Mouse (Mus musculus) kidney, adult 18-20 months (tissue): ENCODE results near the gene Suco.

ENCODE experiments used
- DNase-seq: peaks from one replicate; pipeline ENCODE4 v3.0.0; 2021

Gene Suco

DNA sequence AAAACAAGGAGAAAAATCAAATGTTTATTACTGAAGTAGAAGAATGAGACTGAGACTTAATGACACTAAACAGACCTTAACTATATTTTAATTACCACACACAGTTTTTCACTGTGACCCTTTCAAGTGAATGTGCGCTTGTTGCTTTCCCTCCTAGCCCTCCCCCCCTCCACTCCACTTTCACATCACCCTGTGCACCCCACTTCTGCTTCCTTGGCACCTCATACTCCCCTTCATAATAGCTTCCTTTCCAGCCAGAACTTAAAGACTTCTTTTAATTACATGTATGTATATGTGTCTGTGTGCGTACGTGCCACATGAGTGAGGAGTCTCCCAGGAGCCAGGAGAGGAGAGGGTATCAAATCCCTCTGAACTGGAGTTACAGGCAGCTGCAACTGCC, 12.3 kb upstream of the Suco start:
- no peak for DNase-seq

DNA sequence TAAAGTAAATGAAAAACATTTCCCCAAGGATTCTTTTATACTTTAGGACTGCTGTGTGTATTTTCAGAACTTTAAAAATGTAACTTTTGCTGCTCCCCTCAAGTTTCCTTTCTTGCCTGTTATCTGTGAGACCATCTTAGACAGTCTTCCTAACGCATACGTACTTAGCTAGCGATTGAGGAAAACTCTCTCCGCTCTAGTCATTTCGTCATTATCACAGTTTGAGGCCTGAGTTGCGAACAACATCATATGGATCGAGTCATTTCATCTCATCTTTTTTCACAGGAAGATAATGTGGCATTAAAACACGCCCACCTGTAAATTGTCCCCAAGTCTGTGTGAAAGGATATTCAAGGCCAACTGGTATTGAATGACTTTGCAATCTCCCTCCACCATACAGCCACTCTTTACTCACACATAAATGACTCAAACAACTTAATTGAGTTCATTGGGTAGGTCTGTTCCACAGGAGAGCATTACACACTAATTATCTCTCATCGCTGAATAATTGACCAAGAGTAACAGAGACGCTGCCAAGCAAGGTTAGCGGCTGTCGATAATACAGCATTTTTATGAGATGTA, 11.3 kb upstream of the Suco start:
- no peak for DNase-seq

DNA sequence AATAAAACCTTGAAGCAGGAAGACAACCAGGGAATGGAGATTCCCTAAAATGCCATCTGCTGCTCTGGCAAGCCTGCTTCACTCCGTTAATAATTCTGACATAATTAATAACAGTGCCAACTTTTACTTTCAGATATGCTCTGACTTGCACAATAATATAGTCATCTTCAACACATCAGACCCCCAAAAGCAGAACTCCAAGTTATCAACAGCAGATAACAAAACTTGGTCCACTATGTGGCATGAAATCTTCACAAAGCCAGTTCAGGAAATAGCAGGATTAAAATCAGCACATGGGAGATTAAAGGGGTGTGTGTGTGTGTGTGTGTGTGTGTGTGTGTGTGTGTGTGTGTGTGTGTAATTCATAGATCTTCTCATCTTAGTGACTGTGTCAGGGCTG, 9.3 kb upstream of the Suco start:
- no peak for DNase-seq

DNA sequence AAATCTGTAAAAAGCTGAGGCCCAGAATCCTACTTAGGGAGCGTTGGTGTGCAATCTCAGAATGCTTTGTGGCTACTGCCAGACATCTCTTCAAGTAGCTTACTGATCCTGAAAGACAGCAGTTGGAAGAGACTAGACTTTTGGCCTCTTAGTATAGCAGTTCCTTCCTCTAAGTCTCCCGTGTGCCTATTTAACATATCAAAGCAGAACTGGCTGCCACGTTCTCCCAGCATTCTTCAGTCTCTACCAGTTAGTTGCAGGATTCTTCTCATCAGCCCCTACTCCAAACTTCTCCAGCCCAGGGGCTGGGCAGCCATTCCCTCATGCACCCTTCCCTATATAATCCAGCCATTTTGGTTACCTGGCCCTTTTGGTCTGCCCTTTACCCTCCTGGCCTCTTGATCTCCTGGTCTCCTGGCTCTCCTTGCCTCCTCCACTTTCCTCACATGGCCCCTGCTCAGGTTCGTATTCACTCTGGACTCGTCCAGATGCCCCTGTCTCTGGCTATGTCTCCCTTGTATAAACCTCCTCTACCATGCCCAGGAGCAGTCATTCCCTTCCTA, 1.2 kb upstream of the Suco start:
- DNase-seq = no peak

DNA sequence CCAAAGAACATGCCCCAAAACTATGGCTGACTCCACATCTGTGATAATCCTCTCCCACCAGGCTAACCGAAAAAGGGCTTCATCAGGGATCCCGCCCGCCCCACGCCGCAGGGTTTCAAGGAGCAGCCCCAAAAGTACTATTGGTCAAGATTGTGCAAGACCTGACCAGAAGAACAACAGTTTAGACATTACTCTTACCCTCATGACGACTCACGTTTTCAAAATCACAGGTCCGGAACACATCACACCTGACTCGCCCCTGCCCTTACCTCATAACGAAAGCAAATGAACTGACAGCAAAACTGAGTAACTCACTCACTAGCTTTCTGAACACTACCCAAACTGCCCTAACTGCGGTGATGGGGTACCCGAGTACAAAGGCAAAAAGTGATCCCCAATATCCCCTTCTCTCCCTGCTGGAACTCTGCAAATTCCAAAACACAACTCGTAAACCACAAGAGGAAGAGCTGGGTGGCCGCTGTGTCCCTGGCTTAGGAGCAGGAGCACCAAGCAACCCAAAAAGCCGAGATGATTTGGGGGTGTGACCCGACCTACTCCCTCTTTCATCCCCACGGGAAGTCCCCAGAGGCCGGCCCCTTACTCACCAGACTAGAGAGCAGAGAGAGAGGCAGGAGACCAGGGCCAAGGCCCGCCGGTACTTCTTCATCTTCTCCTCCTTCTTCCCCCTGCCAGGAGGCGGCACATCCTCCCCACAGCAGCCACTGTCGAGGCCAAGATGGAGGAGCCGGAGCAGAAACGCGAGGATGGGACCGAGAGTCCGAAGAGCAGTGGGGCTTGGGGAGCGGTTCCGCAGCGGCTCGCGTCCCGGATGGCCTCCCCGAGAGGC, 553 bp downstream of the Suco start:
- DNase-seq = no peak

DNA sequence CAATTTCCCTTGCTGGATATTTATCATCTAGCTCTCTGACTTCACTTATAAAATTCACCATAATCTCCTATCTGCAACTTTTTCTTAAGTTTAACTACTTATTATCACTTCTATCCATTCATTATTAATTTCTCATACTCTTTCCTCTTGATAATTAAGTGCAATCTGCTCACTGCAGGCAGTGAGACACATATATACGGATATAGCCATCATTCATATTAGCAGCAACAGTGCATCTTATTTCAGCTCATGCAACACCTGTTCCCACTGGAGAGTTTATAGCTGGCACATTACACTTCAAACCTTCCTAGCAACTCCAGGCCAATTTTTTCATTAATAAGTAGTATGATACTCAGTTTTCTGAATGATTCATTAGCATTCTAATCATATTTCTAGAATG, 7.1 kb downstream of the Suco start:
- DNase-seq = no peak

DNA sequence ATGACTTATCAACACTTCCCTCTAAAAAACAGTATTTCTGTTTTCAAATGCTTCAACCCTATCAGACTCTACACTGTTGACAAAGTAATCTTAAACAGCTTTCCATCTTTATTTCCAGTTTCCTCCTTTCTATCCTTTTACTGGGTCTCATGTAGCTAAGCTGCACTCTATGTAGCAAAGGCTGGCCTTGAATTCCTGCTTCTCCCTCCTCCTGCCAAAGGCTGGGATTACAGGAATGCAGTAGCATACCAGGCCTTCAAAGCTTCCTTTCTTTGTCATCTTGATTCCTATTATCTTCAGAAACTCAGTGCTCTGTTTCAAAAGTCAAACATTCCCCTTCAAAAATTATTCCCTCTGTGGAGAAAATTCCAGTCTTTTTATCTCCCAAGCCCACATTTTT, 8.1 kb downstream of the Suco start:
- no peak for DNase-seq

DNA sequence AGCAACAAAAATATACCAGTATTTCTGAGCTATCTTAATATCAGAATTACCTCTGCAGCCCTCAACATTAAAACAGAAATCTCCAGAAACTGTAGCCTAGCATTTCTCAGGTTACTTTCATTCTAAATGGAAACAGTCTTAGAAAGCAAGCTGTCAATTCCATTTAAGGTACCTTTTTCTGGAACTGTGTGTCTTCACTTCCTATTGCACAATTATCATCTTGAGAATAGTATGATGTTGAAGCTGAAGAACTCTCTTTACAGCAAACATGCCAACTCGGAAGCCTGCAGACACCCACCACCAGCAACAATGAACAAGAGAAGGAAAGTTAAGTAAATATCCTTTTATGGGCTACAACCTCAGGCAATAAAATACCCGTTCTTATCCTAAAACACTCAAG, 12.7 kb downstream of the Suco start:
- no peak for DNase-seq

DNA sequence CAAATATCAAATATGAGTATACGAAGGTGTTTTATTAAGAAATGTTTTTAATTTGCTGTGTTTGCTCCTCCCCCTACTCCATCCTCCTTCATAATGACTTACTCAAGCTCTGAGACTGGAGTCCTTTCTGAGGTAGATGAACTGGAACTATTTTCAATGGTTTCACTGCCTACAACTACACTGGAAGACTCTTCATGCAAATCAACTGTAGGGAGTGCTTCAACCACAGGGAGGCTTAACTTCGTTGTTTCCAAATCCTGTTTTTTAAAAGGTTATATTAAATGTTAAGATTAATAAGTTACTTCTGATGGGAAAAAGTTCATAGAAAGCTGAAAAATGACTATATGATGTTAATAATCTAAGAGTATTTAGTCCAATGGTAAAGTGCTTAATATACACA, 17.2 kb downstream of the Suco start:
- DNase-seq = no peak

DNA sequence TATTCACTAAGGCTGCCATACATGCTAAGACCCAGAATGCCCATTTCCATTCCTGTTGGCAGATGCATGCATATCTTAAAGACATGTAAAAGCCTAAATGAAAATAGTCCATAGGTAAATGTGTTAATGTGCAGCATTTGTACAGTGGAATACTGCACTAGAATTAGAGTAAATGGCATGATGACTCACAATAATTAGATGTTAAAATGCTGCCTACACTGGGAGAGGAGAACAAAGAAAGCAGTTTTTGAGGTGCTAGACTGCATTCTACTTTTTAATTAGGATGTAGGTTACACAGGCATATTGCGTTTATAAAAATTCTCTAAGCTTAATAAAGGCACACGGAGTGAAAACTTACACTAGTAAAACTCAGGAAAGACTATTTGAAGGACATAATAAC, 49.8 kb downstream of the Suco start:
- DNase-seq = no peak

DNA sequence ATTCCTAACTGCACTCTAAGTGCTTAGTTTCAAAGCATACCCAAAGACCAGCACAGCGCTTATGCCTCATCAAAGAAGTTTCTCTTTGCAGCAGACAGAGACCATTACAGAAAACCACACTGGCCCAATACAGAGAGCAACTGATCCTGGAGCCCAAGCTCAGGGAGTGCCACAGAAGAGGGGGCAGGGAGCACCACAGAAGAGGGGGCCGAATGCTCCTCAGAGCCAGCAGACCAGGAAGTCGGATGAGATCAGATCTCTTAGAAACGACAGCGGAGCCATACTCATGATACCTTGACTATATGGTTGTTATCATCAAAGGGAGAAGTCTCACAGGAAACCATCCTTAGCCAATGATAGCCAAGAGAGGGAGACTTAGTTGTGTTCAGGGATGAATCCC, 67.1 kb downstream of the Suco start:
- DNase-seq = no peak

DNA sequence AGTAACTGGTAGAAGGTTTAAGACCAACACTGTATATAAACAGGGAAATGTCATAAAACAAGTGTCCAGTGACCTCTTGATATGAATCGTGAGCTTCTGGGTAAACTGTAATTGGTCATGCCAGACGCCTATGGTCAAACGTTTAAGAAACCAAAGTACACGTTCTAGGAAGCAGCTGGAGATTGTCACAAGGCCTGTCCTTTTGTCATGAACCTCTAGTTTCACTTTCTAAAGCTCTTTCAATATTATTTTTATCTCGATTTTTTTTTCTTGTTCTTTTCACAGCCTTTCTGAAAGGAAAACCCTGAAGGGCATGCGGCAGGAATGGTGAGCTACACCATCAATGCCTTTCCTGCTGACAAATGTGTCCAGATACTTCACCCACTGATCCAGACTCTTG, 67.5 kb downstream of the Suco start:
- DNase-seq = no peak

DNA sequence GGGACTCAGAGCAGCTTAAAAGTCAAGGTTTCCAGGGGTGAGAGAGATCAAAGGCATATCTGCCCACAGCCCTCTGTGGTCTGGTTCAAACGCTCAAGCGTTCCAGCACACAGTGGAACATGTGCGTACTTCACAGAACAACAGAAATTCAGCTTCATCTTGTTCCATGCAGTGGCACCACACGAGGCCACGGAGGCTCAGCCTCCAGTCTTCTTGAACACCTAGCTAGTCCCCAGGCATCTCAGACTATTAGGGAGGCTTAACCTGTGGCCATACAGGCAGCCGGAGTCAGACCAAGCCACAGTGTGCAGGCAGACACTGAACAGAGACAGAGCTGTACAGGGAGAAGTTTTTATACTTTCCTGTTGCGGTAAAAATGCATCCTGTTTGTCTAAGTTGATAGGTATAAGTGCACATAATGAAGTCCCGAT, 71.9 kb downstream of the Suco start:
- DNase-seq = no peak

DNA sequence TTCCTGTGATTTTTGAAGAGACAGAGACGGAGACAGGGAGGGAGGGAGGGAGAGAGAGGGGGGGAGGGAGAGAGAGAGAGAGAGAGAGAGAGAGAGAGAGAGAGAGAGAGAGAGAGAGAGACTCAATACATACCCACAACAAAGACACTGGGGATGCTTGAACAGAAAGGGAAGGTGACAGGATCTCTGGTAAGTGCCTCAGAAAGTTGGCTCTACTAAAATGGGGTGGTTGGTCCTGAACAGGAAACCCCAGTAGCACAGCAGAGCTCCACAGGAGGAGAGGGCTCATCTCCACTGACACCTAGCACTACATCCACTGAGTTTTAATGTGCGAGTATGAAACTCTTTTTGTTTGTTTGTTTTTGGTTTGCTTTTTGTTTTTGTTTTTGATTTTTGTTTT, 75.2 kb downstream of the Suco start:
- no peak for DNase-seq

DNA sequence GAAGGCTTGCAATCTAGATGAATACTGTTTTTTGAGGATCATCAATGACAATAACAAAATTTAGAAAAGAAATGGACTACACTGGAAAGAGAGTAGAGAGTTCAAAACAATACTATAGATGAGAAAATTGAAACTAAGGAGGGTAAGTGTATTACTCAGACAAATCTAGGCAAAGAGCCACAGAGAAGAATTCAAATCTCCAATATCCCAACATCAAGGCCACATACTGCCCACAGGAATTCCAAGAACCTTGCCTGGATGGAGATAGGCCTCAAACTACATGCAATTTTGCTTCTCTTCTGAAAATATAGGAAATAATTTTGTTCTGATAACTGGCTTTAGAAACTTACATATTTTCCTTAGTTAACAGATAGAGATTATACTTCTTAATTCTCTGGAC, 76.2 kb downstream of the Suco start:
- DNase-seq = no peak

DNA sequence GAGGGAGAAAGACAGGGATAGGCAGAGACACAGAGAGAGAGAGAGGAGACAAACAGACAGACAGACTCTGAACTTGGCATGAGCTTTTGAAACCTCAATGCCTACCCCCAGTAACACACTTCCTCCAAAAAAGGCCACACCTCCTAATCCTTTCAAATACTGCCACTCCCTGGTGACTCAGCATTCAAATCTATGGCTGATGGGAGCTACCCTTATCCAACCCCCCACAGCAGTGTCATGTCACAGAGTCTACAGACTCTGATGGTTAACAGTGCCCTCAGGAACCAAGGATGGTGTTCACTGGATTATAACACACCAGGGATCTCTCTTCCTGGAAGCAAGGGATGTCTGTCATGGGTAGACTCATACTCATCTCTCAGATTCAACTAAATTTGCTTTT, 76.7 kb downstream of the Suco start:
- DNase-seq = no peak

DNA sequence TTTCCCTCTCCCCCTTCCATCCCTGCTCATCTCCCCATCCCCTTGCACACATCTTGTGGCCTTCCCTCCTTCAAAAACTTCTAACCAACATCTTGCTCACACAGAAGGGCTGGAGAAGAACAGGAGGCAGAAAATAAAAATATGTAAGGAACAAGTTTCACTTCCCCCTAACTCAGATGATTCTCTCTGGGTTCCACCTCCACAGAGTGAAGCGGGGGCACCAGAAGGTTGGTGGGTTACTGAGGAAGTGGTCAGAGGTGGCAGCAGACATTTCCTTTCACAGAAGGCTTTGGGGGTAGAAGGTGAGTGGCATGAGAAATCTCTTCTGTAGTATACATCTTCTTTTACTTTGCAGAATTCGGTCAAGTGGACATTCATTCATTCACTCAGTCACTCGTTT, 77.6 kb downstream of the Suco start:
- no peak for DNase-seq

DNA sequence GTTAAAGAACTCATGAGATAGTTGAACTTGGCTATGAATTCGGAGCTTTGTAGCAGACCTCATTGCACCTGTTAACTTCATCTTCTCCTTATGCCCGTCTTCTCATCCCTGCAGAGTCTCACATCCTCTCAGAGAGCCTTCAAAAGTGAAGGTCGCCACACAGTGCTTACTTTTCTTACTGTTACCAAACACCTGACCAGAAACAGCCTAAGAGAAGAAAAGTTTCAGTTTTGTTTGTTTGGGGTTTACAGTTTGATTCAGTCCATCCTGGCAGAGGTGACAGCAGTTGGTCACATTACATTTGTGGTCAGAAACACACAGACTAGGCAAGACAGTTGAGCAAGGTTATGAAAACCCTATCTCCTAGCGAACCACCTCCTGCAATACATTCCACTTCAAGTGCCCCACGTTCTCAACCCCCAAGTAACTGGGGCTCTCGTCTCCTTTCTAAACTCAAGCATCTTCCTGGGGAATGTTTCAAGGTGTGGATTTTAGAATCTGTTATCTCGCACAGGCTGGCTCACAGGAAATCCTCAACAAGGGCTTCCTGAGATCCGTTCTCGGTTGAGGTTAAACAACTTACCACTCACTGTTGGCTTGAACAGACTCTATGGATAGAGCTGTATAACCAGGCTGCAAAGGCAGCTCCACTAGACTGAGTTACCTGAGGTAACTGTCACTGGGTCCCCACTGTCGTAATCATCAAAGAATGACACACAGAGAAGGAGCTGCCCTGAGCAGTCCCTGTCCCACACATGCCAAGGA, 81.9 kb downstream of the Suco start:
- no peak for DNase-seq

DNA sequence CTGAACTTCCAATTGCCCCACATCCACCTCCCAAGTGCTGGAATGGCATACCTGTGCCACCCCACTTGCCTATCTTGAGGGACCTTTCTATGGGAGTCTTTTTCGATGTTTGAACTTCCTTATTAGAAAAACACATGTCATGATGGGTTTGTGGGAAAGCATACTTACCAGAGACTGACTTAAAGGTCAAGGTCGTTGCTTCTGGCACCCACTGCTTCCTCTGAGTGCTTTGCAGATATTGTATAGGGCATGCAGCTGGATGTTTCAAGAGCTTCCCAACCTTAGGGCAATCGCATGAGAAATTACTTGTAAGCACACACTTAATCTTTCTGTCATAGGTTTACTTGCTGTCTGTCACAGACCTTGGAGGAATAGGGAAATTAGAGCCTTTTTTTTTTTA, 83.2 kb downstream of the Suco start:
- no peak for DNase-seq

DNA sequence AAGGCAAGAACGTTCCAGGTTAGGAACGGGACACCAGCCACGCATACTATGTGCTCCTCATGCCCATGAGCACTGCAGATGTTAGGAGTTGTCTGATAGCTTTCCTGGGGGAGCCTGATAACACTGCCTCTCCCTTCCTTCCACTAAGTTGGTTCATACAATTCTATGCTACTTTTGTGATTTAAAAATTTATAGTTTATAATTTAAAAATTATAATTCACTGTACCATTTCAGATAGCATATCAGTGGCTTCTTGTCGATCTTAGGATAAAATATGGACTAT, 83.9 kb downstream of the Suco start:
- no peak for DNase-seq

DNA sequence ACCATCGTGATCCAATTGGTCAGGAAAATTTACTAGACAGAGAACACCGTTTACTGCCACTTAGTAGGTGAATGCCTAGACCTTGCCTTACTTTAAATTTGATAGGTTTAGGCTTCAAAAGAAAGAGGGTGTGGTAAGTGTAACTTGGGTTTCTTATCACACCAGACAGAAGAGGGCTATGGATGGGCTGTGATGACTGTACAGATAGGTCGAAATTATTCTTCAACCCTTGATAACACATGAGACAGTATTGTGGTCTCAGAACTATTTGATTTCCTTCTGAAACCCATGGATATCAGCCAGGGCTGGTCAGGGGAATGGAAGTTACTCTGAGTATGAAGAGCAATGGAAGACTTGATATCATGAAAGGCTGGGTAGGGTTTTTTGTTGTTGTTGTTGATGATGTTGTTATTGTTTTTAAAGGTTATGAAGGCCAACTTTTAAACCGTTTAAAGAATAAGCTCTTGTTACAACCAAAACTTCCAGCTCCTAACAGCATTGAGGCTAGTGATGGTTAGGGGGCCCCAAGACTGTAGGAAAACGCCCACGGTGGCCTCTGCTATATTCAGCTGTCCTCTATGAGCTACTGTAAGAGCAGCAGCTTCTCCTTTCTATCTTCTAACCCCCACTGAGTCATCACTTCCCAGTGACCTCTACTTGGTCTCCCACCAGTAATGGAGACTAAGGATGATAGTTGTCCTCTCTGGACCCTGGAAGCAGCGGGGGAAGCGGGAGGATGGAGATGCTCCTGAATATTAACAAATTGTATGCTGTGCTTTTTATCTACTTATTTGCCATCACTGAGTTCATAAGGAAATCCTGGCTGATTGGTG, 84.4 kb downstream of the Suco start:
- no peak for DNase-seq

DNA sequence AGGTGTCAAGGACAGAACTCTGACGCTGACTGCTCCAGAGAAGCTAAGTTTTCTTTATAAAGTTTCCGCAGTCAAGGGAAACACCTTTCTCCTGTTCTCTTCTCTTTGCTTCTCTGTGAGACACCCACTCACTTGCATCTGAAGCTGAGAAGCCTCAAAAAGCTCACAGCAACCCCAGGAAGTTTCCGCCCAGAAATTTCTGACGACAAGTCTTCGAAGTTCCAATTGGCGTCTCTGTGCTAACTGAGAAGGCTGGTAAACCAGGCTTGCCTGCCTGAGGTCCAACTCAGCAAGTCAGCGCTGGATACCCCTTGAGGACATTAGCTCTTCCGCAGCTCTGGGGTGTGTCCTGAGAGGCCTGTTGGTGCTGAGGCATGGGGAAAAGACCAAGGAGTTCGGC, 88.1 kb downstream of the Suco start, which contains the start of gene Fasl:
Fasl (minus strand) TSS at position 157 of the 400 bp plus-strand sequence.
- DNase-seq = no peak

DNA sequence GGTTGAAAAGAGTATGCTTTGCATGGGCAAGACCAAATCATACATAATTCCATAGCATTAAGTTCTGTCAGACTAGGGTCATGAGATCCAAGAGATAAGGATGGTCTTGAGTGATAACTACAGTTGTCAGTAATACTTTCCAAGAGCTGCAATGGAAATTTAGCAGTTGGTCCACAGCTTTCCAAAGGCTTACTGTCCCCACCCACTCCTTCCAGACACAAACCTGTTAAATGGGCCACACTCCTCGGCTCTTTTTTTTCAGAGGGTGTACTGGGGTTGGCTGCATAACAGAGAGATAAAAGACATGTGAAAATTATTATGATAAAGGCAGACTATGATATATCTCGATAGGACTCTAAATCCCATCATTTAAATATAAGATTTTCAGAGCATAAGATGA, 93.8 kb downstream of the Suco start:
- no peak for DNase-seq
